Mouse (Mus musculus): Measurements from ENCODE around the gene Cox4i2. TPM values are rescaled to one million over a fixed set of nuclear protein-coding genes. Genes with fewer than 3 reads are reported as not detected.

Gene Cox4i2
- polyA plus RNA-seq, 1 experiment, result 1.1 TPM

GRCm38 (mm10) chr2:152709066-152709465, 44.9 kb upstream of the Cox4i2 start:
- no peaks in the 10 kb centered on the region for H3K27me3 ChIP-seq (ENCODE audit: control insufficient read depth, insufficient read depth, low read length, poor library complexity, severe bottlenecking)
- H3K9me3 ChIP-seq (replicated peaks; ENCODE audit: control insufficient read depth, insufficient read depth, low read length, poor library complexity, severe bottlenecking), result no peaks in the 10 kb centered on the region
- no peak overlapping the region for H3K4me3 ChIP-seq (ENCODE audit: low read depth, low read length)
- TF ChIP-seq POLR2A (IDR thresholded peaks at IDR 0.05; ENCODE audit: insufficient read depth, low read length) (no peak), CTCF (IDR thresholded peaks at IDR 0.05; ENCODE audit: low read depth, low read length) (no peak), EP300 (IDR thresholded peaks at IDR 0.05; ENCODE audit: insufficient read depth, low read depth, low read length) (no peak)
- H3K4me1 ChIP-seq (ENCODE audit: control insufficient read depth, insufficient read depth, low read length), result peaks cover 3% of the 10 kb centered on the region
- H3K36me3 ChIP-seq (ENCODE audit: control insufficient read depth, insufficient read depth, low read length, poor library complexity, severe bottlenecking), result no peaks in the 10 kb centered on the region
- no peak overlapping the region for H3K9ac ChIP-seq (ENCODE audit: low read depth, poor library complexity, severe bottlenecking)
- peak overlapping the region; percentile 94 for H3K27ac ChIP-seq (ENCODE audit: insufficient read depth, low read length)

- no peaks in the 10 kb centered on the region for H3K4me1 ChIP-seq (ENCODE audit: control insufficient read depth, insufficient read depth, low read length)
- no peaks in the 10 kb centered on the region for H3K27me3 ChIP-seq (ENCODE audit: control insufficient read depth, insufficient read depth, low read length, poor library complexity, severe bottlenecking)
- no peaks in the 10 kb centered on the region for H3K36me3 ChIP-seq (ENCODE audit: control insufficient read depth, insufficient read depth, low read length, poor library complexity, severe bottlenecking)
- H3K27ac ChIP-seq (ENCODE audit: insufficient read depth, low read length), result no peak overlapping the region
- no peaks in the 10 kb centered on the region for H3K9me3 ChIP-seq (replicated peaks; ENCODE audit: control insufficient read depth, insufficient read depth, low read length, poor library complexity, severe bottlenecking)
- H3K9ac ChIP-seq (ENCODE audit: low read depth, poor library complexity, severe bottlenecking), result no peak overlapping the region
- H3K4me3 ChIP-seq (ENCODE audit: low read depth, low read length), result no peak overlapping the region
- no peak for TF ChIP-seq EP300 (IDR thresholded peaks at IDR 0.05; ENCODE audit: insufficient read depth, low read depth, low read length)
- TF ChIP-seq CTCF (IDR thresholded peaks at IDR 0.05; ENCODE audit: low read depth, low read length), result no peak
- TF ChIP-seq POLR2A (IDR thresholded peaks at IDR 0.05; ENCODE audit: insufficient read depth, low read length), result no peak
Measured at GRCm38 (mm10) chr2:152716241-152716772, 37.7 kb upstream of the Cox4i2 start.

- Histone ChIP-seq H3K36me3 (ENCODE audit: control insufficient read depth, insufficient read depth, low read length, poor library complexity, severe bottlenecking) (no peaks in the 10 kb centered on the region), H3K27me3 (ENCODE audit: control insufficient read depth, insufficient read depth, low read length, poor library complexity, severe bottlenecking) (no peaks in the 10 kb centered on the region), H3K27ac (ENCODE audit: insufficient read depth, low read length) (no peak overlapping the region), H3K9me3 (replicated peaks; ENCODE audit: control insufficient read depth, insufficient read depth, low read length, poor library complexity, severe bottlenecking) (no peaks in the 10 kb centered on the region), H3K4me3 (ENCODE audit: low read depth, low read length) (no peak overlapping the region), H3K9ac (ENCODE audit: low read depth, poor library complexity, severe bottlenecking) (no peak overlapping the region), H3K4me1 (ENCODE audit: control insufficient read depth, insufficient read depth, low read length) (no peaks in the 10 kb centered on the region)
- TF ChIP-seq CTCF (IDR thresholded peaks at IDR 0.05; ENCODE audit: low read depth, low read length) (no peak), EP300 (IDR thresholded peaks at IDR 0.05; ENCODE audit: insufficient read depth, low read depth, low read length) (no peak), POLR2A (IDR thresholded peaks at IDR 0.05; ENCODE audit: insufficient read depth, low read length) (no peak)
Measured at GRCm38 (mm10) chr2:152717652-152718051, 36.3 kb upstream of the Cox4i2 start.

- H3K27ac ChIP-seq (ENCODE audit: insufficient read depth, low read length), result no peak overlapping the region
- H3K4me1 ChIP-seq (ENCODE audit: control insufficient read depth, insufficient read depth, low read length), result no peaks in the 10 kb centered on the region
- no peak overlapping the region for H3K9ac ChIP-seq (ENCODE audit: low read depth, poor library complexity, severe bottlenecking)
- no peaks in the 10 kb centered on the region for H3K36me3 ChIP-seq (ENCODE audit: control insufficient read depth, insufficient read depth, low read length, poor library complexity, severe bottlenecking)
- no peak for TF ChIP-seq POLR2A (IDR thresholded peaks at IDR 0.05; ENCODE audit: insufficient read depth, low read length)
- no peak for TF ChIP-seq CTCF (IDR thresholded peaks at IDR 0.05; ENCODE audit: low read depth, low read length)
- 0 out of 2 replicates have a peak, but pooled peaks have one; percentile 44 for TF ChIP-seq EP300 (IDR thresholded peaks at IDR 0.05; ENCODE audit: insufficient read depth, low read depth, low read length)
- H3K27me3 ChIP-seq (ENCODE audit: control insufficient read depth, insufficient read depth, low read length, poor library complexity, severe bottlenecking), result no peaks in the 10 kb centered on the region
- H3K4me3 ChIP-seq (ENCODE audit: low read depth, low read length), result no peak overlapping the region
- no peaks in the 10 kb centered on the region for H3K9me3 ChIP-seq (replicated peaks; ENCODE audit: control insufficient read depth, insufficient read depth, low read length, poor library complexity, severe bottlenecking)
Measured at GRCm38 (mm10) chr2:152718076-152718475, 35.9 kb upstream of the Cox4i2 start.

GRCm38 (mm10) chr2:152723651-152724331, 30.2 kb upstream of the Cox4i2 start:
- H3K36me3 ChIP-seq (ENCODE audit: control insufficient read depth, insufficient read depth, low read length, poor library complexity, severe bottlenecking), result no peaks in the 10 kb centered on the region
- peaks cover 11% of the 10 kb centered on the region for H3K4me1 ChIP-seq (ENCODE audit: control insufficient read depth, insufficient read depth, low read length)
- no peaks in the 10 kb centered on the region for H3K27me3 ChIP-seq (ENCODE audit: control insufficient read depth, insufficient read depth, low read length, poor library complexity, severe bottlenecking)
- H3K9me3 ChIP-seq (replicated peaks; ENCODE audit: control insufficient read depth, insufficient read depth, low read length, poor library complexity, severe bottlenecking), result no peaks in the 10 kb centered on the region
- TF ChIP-seq EP300 (IDR thresholded peaks at IDR 0.05; ENCODE audit: insufficient read depth, low read depth, low read length) (peak; percentile 40; the same call in 1 of the 2 replicates), CTCF (IDR thresholded peaks at IDR 0.05; ENCODE audit: low read depth, low read length) (no peak)
- peak overlapping the region; percentile 37 for H3K9ac ChIP-seq (ENCODE audit: low read depth, poor library complexity, severe bottlenecking)
- H3K27ac ChIP-seq (ENCODE audit: insufficient read depth, low read length), result no peak overlapping the region
- H3K4me3 ChIP-seq (ENCODE audit: low read depth, low read length), result peak overlapping the region; percentile 51

- H3K27ac ChIP-seq (ENCODE audit: insufficient read depth, low read length), result no peak overlapping the region
- H3K27me3 ChIP-seq (ENCODE audit: control insufficient read depth, insufficient read depth, low read length, poor library complexity, severe bottlenecking), result no peaks in the 10 kb centered on the region
- H3K4me1 ChIP-seq (ENCODE audit: control insufficient read depth, insufficient read depth, low read length), result peaks cover 13% of the 10 kb centered on the region
- no peaks in the 10 kb centered on the region for H3K9me3 ChIP-seq (replicated peaks; ENCODE audit: control insufficient read depth, insufficient read depth, low read length, poor library complexity, severe bottlenecking)
- TF ChIP-seq CTCF (IDR thresholded peaks at IDR 0.05; ENCODE audit: low read depth, low read length) (no peak), POLR2A (IDR thresholded peaks at IDR 0.05; ENCODE audit: insufficient read depth, low read length) (no peak), EP300 (IDR thresholded peaks at IDR 0.05; ENCODE audit: insufficient read depth, low read depth, low read length) (no peak)
- peak overlapping the region; percentile 37; the same call in 1 of the 2 replicates for H3K9ac ChIP-seq (ENCODE audit: low read depth, poor library complexity, severe bottlenecking)
- H3K4me3 ChIP-seq (ENCODE audit: low read depth, low read length), result peak overlapping the region; percentile 51
- H3K36me3 ChIP-seq (ENCODE audit: control insufficient read depth, insufficient read depth, low read length, poor library complexity, severe bottlenecking), result no peaks in the 10 kb centered on the region
Measured at GRCm38 (mm10) chr2:152724332-152724723, 29.6 kb upstream of the Cox4i2 start.
